Comparison of ENCODE assay signal across 7 mouse cellular contexts in genomic region chr11:83963991-83964921, GRCm38 (mm10). TPM values are rescaled to one million over a fixed set of nuclear protein-coding genes. Genes with fewer than 3 reads are reported as not detected.
DNase-seq lines count a peak whose midpoint lies in the region; ATAC-seq lines count a peak whose summit lies in the region.

Gene Synrg, plus strand, starts transcription at chr11:83964428.

- peak within 1 kb of the TSS; percentile 80 for H3K4me3 ChIP-seq in embryonic facial prominence, embryonic 10.5 days
- peak within 1 kb of the TSS; percentile 83 for H3K4me3 ChIP-seq in limb, embryonic 10.5 days
- peak within 1 kb of the TSS; percentile 72 for H3K4me3 ChIP-seq in midbrain, embryonic 13.5 days (replicated peaks)

- H3K4me1 ChIP-seq in embryonic facial prominence, embryonic 10.5 days, result peaks cover 16% of the 10 kb centered on the region
- H3K4me1 ChIP-seq in limb, embryonic 10.5 days, result no peaks in the 10 kb centered on the region
- peaks cover 35% of the 10 kb centered on the region for H3K4me1 ChIP-seq in midbrain, embryonic 13.5 days (replicated peaks)

- H3K36me3 ChIP-seq in embryonic facial prominence, embryonic 10.5 days (replicated peaks), result peaks cover 40% of the 10 kb centered on the region
- peaks cover 40% of the 10 kb centered on the region for H3K36me3 ChIP-seq in limb, embryonic 10.5 days
- H3K36me3 ChIP-seq in midbrain, embryonic 13.5 days, result peaks cover 38% of the 10 kb centered on the region

- DNase-seq in adrenal gland, postnatal 10 days, result peak; percentile 96
- DNase-seq in embryonic facial prominence, embryonic 10.5 days (ENCODE audit: low spot score), result peak; percentile 93
- DNase-seq in kidney, adult 11 months, result peak; percentile 88
- DNase-seq in limb, embryonic 10.5 days (ENCODE audit: low spot score), result peak; percentile 93
- peak; percentile 90 for DNase-seq in spleen, adult 12 weeks (ENCODE audit: low spot score)

- peak within 1 kb of the TSS; percentile 59 for H3K4me2 ChIP-seq in midbrain, embryonic 13.5 days (replicated peaks)

- WGBS in embryonic facial prominence, embryonic 10.5 days, result 2% methylated on average over 76 of the region's 76 CpGs
- WGBS in limb, embryonic 10.5 days, result 3% methylated on average over 72 of the region's 76 CpGs
- 2% methylated on average over 51 of the region's 76 CpGs for WGBS in midbrain, embryonic 13.5 days

- peak; percentile 93 for ATAC-seq in granulocyte monocyte progenitor cell, adult 5-6 weeks (replicated peaks; ENCODE audit: poor library complexity, severe bottlenecking)
- peak; percentile 97 for ATAC-seq in midbrain, embryonic 13.5 days

- no peaks in the 10 kb centered on the region for H3K27me3 ChIP-seq in embryonic facial prominence, embryonic 10.5 days (replicated peaks; ENCODE audit: low read depth, poor library complexity, severe bottlenecking)
- no peaks in the 10 kb centered on the region for H3K27me3 ChIP-seq in limb, embryonic 10.5 days (ENCODE audit: low read depth, poor library complexity, severe bottlenecking)
- H3K27me3 ChIP-seq in midbrain, embryonic 13.5 days, result no peaks in the 10 kb centered on the region

- peak within 1 kb of the TSS; percentile 88 for H3K27ac ChIP-seq in embryonic facial prominence, embryonic 10.5 days (replicated peaks)
- H3K27ac ChIP-seq in limb, embryonic 10.5 days, result peak within 1 kb of the TSS; percentile 87
- peak within 1 kb of the TSS; percentile 92 for H3K27ac ChIP-seq in midbrain, embryonic 13.5 days

- no peaks in the 10 kb centered on the region for H3K9me3 ChIP-seq in embryonic facial prominence, embryonic 10.5 days
- no peaks in the 10 kb centered on the region for H3K9me3 ChIP-seq in limb, embryonic 10.5 days (replicated peaks)
- no peaks in the 10 kb centered on the region for H3K9me3 ChIP-seq in midbrain, embryonic 13.5 days

- peak within 1 kb of the TSS; percentile 89 for H3K9ac ChIP-seq in midbrain, embryonic 13.5 days (replicated peaks)

RNA-seq across cellular contexts. Expression of gene Synrg, which starts in this region (rescaled TPM):
- 10 to 100 TPM; 31.3 to 36.1 TPM for total RNA-seq in adrenal gland, postnatal 10 days (2021)
- 7.5 and 7.8 TPM in 2 replicates for polyA plus RNA-seq in embryonic facial prominence, embryonic 10.5 days (2016; fragmentation: Nextera tagmentation; extraction: Ambion mirVana)
- 18.6 and 23.2 TPM in 2 replicates for total RNA-seq in granulocyte monocyte progenitor cell, adult 5-6 weeks (2014; fragmentation: Nextera tagmentation)
- total RNA-seq in granulocyte monocyte progenitor cell, adult 5-6 weeks (2017), result 12.0 and 13.7 TPM in 2 replicates
- polyA plus RNA-seq in limb, embryonic 10.5 days (2016; fragmentation: Nextera tagmentation; extraction: Ambion mirVana), result 3.2 and 5.9 TPM in 2 replicates
- 34.2 and 34.4 TPM in 2 replicates for polyA plus RNA-seq in midbrain, embryonic 13.5 days (2015; fragmentation: Nextera tagmentation; extraction: Ambion mirVana)

Comparison
In these comparisons a context has a peak if more than half of its experiments do, and no peak if none do; other contexts are left out.
1. Peak in every context shown above with its lines: DNase-seq, ATAC-seq, H3K4me3 ChIP-seq and H3K27ac ChIP-seq.